Mouse (Mus musculus) bone marrow macrophage, adult 2 months (primary cell): ENCODE data around the gene Dennd4a.

Experiments
- CTCF ChIP-seq: IDR thresholded peaks from 2 replicates; pipeline ENCODE4 v1.5.1; 2012; ENCODE audit warnings: low read depth, mild to moderate bottlenecking, low read length, moderate library complexity
- POLR2A ChIP-seq: IDR thresholded peaks from 2 replicates; pipeline ENCODE4 v1.6.1; 2012; ENCODE audit warnings: mild to moderate bottlenecking, low read depth, low read length, borderline replicate concordance

- TF ChIP-seq CTCF (no peak), POLR2A (no peak)
Observed at GRCm38 (mm10) chr9:64810822-64811537, at the start of gene Dennd4a.
